Mouse (Mus musculus): ENCODE data around the gene Hs1bp3. TPM values are rescaled to one million over a fixed set of nuclear protein-coding genes. Genes with fewer than 3 reads are reported as not detected.

Hs1bp3 gene
- polyA plus RNA-seq, 1 experiment from 2014 or later: 8.9 TPM

GRCm38 (mm10) chr12:8338491-8338890 lies 25.3 kb downstream of the Hs1bp3 start:
- ATAC-seq: no peak
- no peak overlapping the region for H3K27ac ChIP-seq (ENCODE audit: low read length)
- 38% methylated on average over 4 of the region's 4 CpGs for WGBS
- H3K4me1 ChIP-seq (ENCODE audit: control insufficient read depth, insufficient read depth, low read length): no peaks in the 10 kb centered on the region; the same call in 1 of the 2 replicates
- no peaks in the 10 kb centered on the region for H3K27me3 ChIP-seq (ENCODE audit: control insufficient read depth, insufficient read depth, low read depth, low read length)
- peaks cover 17% of the 10 kb centered on the region for H3K36me3 ChIP-seq (ENCODE audit: control insufficient read depth, insufficient read depth, low read length)
- no peaks in the 10 kb centered on the region for H3K9me3 ChIP-seq (replicated peaks; ENCODE audit: control insufficient read depth, low read length, poor library complexity, severe bottlenecking)
- no peak overlapping the region for H3K4me2 ChIP-seq (ENCODE audit: low read length)
- H3K9ac ChIP-seq (ENCODE audit: low read depth, low read length): no peak overlapping the region
- H3K4me3 ChIP-seq (ENCODE audit: low read depth, low read length): no peak overlapping the region

DNA sequence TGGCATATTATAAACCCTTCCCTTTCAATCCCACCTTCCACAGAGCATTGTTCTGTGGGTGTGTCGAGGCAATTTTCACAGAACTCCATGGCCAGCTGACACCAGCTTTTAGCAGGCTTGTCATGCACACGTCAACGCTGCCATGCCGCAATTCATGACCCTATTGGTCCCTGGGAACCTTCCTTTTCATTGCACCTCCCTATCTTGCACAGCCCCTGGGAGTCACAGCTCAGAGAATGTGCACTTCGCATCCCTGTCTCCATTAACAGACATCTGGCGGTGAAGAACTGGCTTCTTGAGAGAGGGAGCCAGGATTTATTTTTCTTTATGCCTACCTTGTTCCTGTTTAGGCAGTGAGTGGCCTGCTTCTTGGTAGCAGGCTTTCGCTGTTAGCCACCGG lies 25.7 kb downstream of the Hs1bp3 start:
- no peak overlapping the region for H3K4me3 ChIP-seq (ENCODE audit: low read depth, low read length)
- WGBS: 55% methylated on average over 8 of the region's 8 CpGs
- H3K36me3 ChIP-seq (ENCODE audit: control insufficient read depth, insufficient read depth, low read length): peaks cover 17% of the 10 kb centered on the region
- H3K9ac ChIP-seq (ENCODE audit: low read depth, low read length): no peak overlapping the region
- no peak overlapping the region for H3K4me2 ChIP-seq (ENCODE audit: low read length)
- no peaks in the 10 kb centered on the region for H3K9me3 ChIP-seq (replicated peaks; ENCODE audit: control insufficient read depth, low read length, poor library complexity, severe bottlenecking)
- ATAC-seq: no peak
- no peak overlapping the region for H3K27ac ChIP-seq (ENCODE audit: low read length)
- H3K4me1 ChIP-seq (ENCODE audit: control insufficient read depth, insufficient read depth, low read length): no peaks in the 10 kb centered on the region; the same call in 1 of the 2 replicates
- no peaks in the 10 kb centered on the region for H3K27me3 ChIP-seq (ENCODE audit: control insufficient read depth, insufficient read depth, low read depth, low read length)

DNA sequence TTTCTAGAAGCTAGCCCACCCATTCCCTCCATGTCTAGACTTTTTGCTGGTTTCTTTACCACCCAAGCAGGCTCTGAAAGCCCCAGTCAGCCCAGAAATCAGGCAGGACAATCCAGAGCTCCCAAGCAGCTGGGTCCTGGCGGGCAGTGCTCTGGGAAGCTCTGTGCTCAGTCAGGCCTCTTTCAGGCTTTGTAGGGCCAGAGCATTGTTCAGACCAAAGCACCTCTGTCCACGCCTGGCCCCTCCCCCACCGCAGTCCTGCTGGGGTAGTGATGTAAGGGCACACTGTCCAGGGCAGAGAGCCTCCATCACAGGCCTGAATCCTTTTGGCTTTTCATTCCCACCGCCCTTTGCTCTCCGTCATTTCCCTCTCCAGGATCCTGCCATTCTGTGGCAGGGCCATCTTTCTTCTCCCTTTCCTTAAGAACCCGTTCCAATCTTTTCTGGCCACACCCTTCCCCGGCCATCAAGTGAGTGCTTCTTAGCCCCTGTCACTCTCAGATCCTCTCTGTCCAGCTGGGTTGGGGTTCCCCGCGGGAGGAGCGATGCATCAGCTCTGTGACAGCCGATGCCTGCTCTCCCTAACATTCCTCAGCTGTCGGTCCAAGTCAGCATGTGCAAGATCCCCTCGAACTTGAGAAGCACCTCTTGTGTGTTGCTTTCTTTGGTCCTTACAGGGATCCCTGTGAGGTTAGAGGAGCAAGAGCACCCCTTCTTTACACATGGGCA lies 26.5 kb downstream of the Hs1bp3 start:
- H3K9ac ChIP-seq (ENCODE audit: low read depth, low read length): 0 out of 2 replicates have a peak overlapping the region, but pooled peaks have one; percentile 4
- no peak overlapping the region for H3K4me3 ChIP-seq (ENCODE audit: low read depth, low read length)
- peaks cover 17% of the 10 kb centered on the region for H3K36me3 ChIP-seq (ENCODE audit: control insufficient read depth, insufficient read depth, low read length)

DNA sequence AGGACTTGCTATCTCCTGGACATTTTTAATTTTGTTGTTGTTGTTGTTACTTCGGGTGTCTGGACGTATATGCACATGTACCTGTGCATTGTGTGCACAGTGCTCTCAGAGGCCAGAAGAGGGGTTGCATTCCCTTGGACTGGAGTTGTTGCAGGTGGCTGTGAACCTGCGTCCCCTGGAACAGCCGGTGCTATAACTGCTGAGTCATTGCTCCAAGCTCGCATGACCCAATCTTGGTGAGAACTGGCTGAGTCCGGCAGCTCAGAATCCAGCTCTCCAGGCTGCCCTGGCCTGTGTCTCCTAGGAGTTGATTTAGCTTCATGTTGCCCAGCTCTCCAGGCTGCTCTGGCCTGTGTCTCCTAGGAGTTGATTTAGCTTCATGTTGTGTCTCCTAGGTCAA lies 27.8 kb downstream of the Hs1bp3 start:
- no peak for ATAC-seq
- H3K4me2 ChIP-seq (ENCODE audit: low read length): no peak overlapping the region
- no peaks in the 10 kb centered on the region for H3K27me3 ChIP-seq (ENCODE audit: control insufficient read depth, insufficient read depth, low read depth, low read length)
- peaks cover 12% of the 10 kb centered on the region for H3K36me3 ChIP-seq (ENCODE audit: control insufficient read depth, insufficient read depth, low read length)
- no peak overlapping the region for H3K27ac ChIP-seq (ENCODE audit: low read length)
- H3K9ac ChIP-seq (ENCODE audit: low read depth, low read length): no peak overlapping the region
- no peaks in the 10 kb centered on the region; the same call in 1 of the 2 replicates for H3K4me1 ChIP-seq (ENCODE audit: control insufficient read depth, insufficient read depth, low read length)
- WGBS: 92% methylated on average over 6 of the region's 6 CpGs
- H3K4me3 ChIP-seq (ENCODE audit: low read depth, low read length): no peak overlapping the region
- H3K9me3 ChIP-seq (replicated peaks; ENCODE audit: control insufficient read depth, low read length, poor library complexity, severe bottlenecking): no peaks in the 10 kb centered on the region

More for the DNA sequence above, 26.5 kb downstream of the Hs1bp3 start:
- H3K27ac ChIP-seq (ENCODE audit: low read length): no peak overlapping the region
- ATAC-seq: no peak
- WGBS: 28% methylated on average over 13 of the region's 13 CpGs
- no peaks in the 10 kb centered on the region for H3K9me3 ChIP-seq (replicated peaks; ENCODE audit: control insufficient read depth, low read length, poor library complexity, severe bottlenecking)
- H3K4me1 ChIP-seq (ENCODE audit: control insufficient read depth, insufficient read depth, low read length): no peaks in the 10 kb centered on the region; the same call in 1 of the 2 replicates
- no peak overlapping the region for H3K4me2 ChIP-seq (ENCODE audit: low read length)
- no peaks in the 10 kb centered on the region for H3K27me3 ChIP-seq (ENCODE audit: control insufficient read depth, insufficient read depth, low read depth, low read length)

DNA sequence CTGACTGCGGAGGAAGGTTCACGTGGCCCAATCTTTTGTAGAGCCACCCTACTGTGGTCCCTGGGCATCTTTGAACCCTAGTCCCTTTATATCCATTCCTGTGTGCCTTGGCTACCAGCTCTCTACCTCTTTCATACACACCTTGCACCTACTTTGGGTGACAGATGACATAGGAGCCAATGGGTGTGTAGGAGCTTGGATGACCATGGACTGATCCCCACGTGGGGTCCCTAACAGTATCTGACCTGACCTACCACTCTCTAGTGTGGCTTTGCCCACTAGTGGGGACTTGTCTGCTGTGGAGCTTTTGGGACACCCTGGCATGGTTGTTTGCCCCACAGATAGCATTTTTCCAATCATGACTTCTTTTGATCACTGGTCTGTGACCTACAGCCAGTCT lies 30.1 kb downstream of the Hs1bp3 start:
- H3K27me3 ChIP-seq (ENCODE audit: control insufficient read depth, insufficient read depth, low read depth, low read length): no peaks in the 10 kb centered on the region
- no peak overlapping the region for H3K9ac ChIP-seq (ENCODE audit: low read depth, low read length)
- H3K9me3 ChIP-seq (replicated peaks; ENCODE audit: control insufficient read depth, low read length, poor library complexity, severe bottlenecking): no peaks in the 10 kb centered on the region
- H3K4me2 ChIP-seq (ENCODE audit: low read length): no peak overlapping the region
- no peak for ATAC-seq
- H3K4me1 ChIP-seq (ENCODE audit: control insufficient read depth, insufficient read depth, low read length): no peaks in the 10 kb centered on the region; the same call in 1 of the 2 replicates
- WGBS: 92% methylated on average over 3 of the region's 3 CpGs
- no peak overlapping the region for H3K27ac ChIP-seq (ENCODE audit: low read length)
- H3K36me3 ChIP-seq (ENCODE audit: control insufficient read depth, insufficient read depth, low read length): peaks cover 7% of the 10 kb centered on the region
- no peak overlapping the region for H3K4me3 ChIP-seq (ENCODE audit: low read depth, low read length)

GRCm38 (mm10) chr12:8344897-8345296 lies 31.7 kb downstream of the Hs1bp3 start:
- H3K9ac ChIP-seq (ENCODE audit: low read depth, low read length): no peak overlapping the region
- no peaks in the 10 kb centered on the region for H3K4me1 ChIP-seq (ENCODE audit: control insufficient read depth, insufficient read depth, low read length)
- no peak overlapping the region for H3K4me2 ChIP-seq (ENCODE audit: low read length)
- no peaks in the 10 kb centered on the region for H3K27me3 ChIP-seq (ENCODE audit: control insufficient read depth, insufficient read depth, low read depth, low read length)
- ATAC-seq: no peak
- WGBS: 75% methylated on average over 9 of the region's 9 CpGs
- H3K4me3 ChIP-seq (ENCODE audit: low read depth, low read length): no peak overlapping the region
- no peaks in the 10 kb centered on the region for H3K9me3 ChIP-seq (replicated peaks; ENCODE audit: control insufficient read depth, low read length, poor library complexity, severe bottlenecking)
- 0 out of 2 replicates have a peak overlapping the region, but pooled peaks have one; percentile 14 for H3K27ac ChIP-seq (ENCODE audit: low read length)
- peaks cover 4% of the 10 kb centered on the region for H3K36me3 ChIP-seq (ENCODE audit: control insufficient read depth, insufficient read depth, low read length)

DNA sequence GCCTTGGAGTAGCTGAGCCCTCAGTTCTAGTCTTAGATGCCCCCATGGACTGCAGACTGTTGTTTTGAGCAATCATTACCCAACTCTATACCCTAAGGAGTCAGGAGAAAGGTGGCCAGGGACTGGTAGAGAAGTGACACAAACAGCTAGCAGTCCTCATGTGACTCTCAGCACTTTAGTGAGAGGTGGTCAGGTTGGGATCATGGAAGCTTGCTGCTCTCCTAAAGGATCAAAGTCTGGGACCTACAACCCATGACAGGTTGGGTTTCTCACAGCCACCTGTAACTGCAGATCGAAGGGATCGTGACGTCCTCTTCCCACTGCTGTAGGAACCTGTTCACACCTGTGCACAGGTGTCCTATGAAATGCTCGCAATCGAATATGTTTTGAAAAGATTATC lies 32.3 kb downstream of the Hs1bp3 start:
- H3K9ac ChIP-seq (ENCODE audit: low read depth, low read length): no peak overlapping the region
- no peaks in the 10 kb centered on the region for H3K9me3 ChIP-seq (replicated peaks; ENCODE audit: control insufficient read depth, low read length, poor library complexity, severe bottlenecking)
- H3K27me3 ChIP-seq (ENCODE audit: control insufficient read depth, insufficient read depth, low read depth, low read length): no peaks in the 10 kb centered on the region
- peaks cover 4% of the 10 kb centered on the region for H3K36me3 ChIP-seq (ENCODE audit: control insufficient read depth, insufficient read depth, low read length)
- ATAC-seq: no peak
- 96% methylated on average over 5 of the region's 5 CpGs for WGBS
- no peak overlapping the region for H3K4me2 ChIP-seq (ENCODE audit: low read length)
- H3K4me1 ChIP-seq (ENCODE audit: control insufficient read depth, insufficient read depth, low read length): no peaks in the 10 kb centered on the region
- H3K4me3 ChIP-seq (ENCODE audit: low read depth, low read length): no peak overlapping the region
- H3K27ac ChIP-seq (ENCODE audit: low read length): no peak overlapping the region

DNA sequence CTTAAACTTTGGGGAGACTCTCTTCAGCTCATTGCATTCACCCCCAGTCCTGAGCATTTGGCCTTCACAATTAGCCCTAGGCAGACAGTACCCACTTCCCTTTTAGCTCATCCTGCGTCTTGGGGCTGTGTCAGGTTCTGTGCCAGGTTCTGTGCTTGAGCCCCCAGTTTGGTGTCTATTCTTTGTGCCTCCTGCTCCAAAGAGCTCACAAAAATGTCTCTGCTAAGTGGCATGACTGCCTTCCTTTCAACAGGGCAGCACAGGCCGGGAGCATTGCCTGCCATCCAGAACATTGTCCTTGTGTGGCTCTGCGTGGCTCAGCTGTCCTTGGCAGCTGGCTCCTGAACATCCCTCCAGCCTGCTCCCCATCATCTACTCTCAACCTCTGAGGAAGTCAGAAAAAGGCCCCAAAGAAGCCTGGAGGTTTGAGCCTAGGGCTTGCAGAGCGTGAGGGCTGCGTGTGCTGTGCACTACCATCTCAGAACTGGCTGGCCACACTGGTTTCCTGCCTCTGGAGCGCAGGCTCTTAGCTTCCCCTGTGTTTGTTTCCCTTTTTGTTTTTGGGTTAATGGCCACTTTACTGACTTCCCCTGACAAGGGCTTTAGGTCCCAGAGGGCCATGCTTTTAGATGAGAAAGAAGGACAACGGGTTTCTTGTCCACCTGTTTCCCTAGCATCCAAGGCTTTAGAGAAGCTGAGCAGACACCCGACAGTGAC lies 34.7 kb downstream of the Hs1bp3 start:
- Histone ChIP-seq H3K27me3 (ENCODE audit: control insufficient read depth, insufficient read depth, low read depth, low read length) (no peaks in the 10 kb centered on the region), H3K4me3 (ENCODE audit: low read depth, low read length) (no peak overlapping the region), H3K9ac (ENCODE audit: low read depth, low read length) (no peak overlapping the region), H3K27ac (ENCODE audit: low read length) (no peak overlapping the region), H3K4me1 (ENCODE audit: control insufficient read depth, insufficient read depth, low read length) (no peaks in the 10 kb centered on the region), H3K36me3 (ENCODE audit: control insufficient read depth, insufficient read depth, low read length) (no peaks in the 10 kb centered on the region), H3K9me3 (replicated peaks; ENCODE audit: control insufficient read depth, low read length, poor library complexity, severe bottlenecking) (no peaks in the 10 kb centered on the region), H3K4me2 (ENCODE audit: low read length) (no peak overlapping the region)
- ATAC-seq: no peak
- WGBS: 81% methylated on average over 8 of the region's 8 CpGs

Data from midbrain, embryonic 16.5 days (tissue).